Mouse (Mus musculus) urinary bladder, postnatal 14 days (tissue): Measurements from ENCODE around the gene Lgi4.
A peak's percentile ranks its signal among the peaks of the same experiment; 100 is the strongest.

ENCODE experiments used
- DNase-seq: peaks from one replicate; pipeline ENCODE4 v3.0.0; 2021; ENCODE audit warnings: low spot score

The Lgi4 gene

DNA sequence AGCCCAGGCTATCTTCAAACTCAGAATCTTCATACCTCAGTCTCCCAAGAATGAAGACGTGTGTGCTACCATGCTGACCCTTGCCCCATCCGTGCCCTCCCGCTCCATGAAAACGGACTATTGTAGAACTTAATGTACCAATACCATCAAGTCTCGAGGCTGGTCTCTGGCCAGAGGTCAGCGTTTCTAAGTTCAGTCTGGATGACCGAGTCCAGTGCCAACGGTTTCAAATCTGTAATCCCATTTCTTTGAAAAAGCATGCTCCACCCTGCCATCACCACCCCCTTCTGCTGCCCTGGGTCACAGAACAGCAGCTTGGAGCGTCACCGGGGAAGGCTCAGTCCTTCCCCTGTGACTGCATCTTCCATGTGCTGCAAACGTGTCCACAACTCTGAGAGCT lies 48.6 kb downstream of the Lgi4 start:
- no peak for DNase-seq

DNA sequence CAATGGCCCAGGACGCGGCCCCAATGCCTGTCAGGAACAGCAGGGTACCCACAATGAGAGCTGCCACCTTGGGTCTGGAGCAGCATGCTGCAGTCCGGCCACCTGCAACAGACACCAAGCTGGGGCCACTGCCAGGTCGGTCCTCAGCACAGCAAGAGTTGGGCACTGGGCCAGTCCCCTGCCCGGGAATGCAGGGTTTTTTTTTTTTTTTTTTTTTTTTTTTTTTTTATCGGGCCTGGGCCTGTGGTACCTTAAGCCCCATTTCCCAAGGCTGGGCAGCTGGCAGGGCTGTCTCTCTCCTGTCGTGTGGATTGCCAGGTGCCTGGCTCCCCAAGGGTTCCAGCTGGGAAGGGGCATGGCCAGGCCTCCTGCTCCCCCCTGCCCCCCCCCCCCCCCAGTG lies 49.9 kb downstream of the Lgi4 start:
- peak; percentile 47 for DNase-seq

DNA sequence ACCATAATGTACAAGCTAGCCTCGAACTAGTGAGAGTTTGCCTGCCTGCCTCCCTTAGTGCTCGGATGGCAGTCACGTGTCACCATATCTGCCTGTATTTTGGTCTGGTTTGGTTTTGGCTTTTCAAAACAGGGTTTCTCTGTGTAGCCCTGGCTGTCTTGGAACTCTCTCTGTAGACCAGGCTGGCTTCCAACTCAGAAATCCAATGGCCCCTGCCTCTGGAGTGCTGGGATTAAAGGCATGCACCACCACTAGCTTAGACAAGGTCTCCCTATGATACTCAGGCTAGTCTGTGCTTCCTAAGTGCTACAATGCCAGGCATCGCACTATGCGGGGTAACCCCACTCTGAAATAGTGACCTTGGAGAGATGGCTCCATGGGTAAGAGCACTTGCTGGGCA lies 50.7 kb downstream of the Lgi4 start:
- DNase-seq = no peak

DNA sequence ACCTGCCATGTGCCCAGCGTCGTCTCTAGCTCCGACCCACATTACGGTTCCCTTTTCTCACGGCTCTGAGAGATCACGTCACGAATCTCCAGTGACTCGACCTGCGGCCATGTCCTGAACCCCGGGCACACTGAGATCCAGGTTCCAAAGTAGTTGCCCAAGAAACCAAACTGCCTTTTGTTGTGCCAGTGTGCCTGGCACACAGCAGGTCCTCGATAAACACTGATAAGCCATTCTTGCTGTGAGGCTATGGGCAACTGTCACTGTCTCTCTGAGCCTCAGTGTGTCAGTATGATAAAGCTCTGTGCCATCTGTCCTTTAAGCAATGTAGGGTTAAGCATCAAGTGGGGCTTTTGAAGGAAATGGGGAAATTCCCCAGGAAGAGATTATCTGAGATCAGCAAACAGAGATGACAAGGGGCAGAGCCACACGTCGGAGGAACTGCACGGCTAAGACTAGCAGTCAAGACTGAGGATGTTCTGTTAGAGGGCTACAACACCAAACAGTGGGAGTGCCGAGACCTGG lies 51.8 kb downstream of the Lgi4 start:
- no peak for DNase-seq

DNA sequence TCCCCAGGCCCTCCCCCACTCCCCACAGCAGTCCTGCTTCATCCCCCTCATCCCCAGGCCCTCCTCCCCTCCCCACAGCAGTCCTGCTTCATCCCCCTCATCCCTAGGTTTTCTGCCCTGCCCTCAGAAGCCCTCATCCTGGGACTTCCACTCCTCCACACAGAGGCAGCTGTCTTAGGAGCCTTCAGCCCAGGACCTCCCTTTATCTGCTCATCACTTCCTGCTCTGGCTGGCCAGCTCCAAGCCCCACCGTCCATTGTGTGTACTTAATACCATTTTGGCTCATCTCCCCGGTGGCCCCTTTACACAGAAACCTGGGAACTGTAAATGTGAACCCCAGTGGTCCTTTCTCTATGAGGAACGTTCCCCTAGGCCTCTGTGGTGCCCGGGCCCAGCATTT lies 52.9 kb downstream of the Lgi4 start:
- DNase-seq = no peak

DNA sequence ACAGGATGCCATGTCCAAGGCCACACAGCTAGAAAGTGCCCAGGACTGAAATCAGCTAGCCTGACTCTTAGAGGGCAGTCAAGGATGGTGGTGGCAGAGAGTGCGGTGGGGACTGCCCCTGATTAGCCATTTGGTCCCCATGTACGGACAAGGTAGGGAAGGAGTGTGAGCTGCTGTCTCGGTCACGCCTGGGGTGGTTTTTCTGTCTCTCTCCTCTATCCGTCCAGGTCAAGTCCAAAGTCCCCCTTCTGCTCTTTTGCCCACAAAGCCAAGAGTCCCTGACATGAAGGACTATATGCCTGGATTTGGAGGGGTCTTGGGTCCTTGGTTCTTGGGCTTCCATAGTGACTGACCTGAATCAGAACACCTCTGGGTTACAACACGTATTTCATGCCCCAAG lies 54.7 kb downstream of the Lgi4 start:
- DNase-seq = no peak

DNA sequence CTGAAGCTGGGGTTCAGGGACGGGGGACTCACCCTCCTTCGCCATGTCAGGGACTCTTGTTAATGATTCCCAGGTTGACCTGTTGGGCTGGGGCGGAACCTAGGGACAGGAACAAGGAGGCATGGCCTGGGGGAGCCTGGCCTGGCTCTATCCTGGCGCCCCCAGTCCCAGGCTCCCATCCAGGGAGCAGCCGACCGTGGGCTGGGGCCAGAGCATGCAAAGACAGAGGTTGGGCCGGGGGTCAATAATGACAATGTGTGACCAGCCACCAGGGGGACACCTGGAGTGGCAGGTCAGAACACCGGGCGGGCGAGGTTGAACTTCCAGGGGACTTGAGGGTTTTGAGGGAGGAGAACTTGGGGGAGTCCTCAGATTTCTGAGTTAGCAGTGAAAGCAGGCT lies 55.5 kb downstream of the Lgi4 start:
- DNase-seq = no peak

DNA sequence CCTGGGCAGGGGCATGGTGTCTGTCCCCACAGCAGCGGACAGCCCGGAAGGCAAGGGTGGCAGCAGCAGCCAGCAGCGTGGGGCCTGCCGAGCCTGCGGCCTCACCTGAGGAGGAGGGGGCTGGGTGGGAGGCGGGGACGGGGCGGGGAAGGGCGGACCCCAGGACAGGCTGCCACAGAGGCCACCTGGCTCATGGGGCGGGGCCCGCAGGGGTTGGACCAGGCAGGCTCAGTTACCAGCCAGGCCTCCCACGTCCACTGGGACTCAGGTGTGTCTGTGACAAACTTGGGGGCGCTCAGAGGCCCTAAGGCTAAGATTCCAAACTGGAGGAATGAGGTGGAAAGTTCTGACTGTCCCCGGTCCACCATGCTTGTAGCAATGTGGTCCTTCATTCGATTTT lies 56.0 kb downstream of the Lgi4 start, which contains the start of gene Hpn:
TSS of gene Hpn (minus strand) at position 109 of the 400 bp plus-strand sequence.
- DNase-seq = peak; percentile 47

DNA sequence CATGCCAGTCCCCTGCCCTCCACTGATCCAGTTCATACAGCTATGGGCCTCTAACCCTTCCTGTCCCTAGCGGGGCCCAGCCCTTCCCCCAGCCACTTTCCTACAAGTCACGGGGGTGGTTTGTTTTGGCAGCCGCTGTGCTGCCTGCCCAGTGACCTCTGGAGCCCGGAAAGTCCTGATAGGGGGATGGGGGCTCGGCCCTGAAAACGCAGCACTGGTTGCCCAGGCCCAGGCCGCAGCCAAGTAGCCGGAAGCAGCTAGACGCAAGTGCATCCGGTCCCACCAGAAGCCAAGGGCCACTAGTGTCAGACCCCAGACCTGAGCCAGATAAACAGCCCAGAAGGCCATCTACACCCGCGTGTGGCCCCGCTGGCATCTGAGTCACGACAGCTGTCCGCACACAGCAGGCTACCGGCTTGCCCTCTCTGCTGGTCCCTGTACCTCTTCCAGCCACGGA lies 56.5 kb downstream of the Lgi4 start:
- DNase-seq = peak; percentile 36

DNA sequence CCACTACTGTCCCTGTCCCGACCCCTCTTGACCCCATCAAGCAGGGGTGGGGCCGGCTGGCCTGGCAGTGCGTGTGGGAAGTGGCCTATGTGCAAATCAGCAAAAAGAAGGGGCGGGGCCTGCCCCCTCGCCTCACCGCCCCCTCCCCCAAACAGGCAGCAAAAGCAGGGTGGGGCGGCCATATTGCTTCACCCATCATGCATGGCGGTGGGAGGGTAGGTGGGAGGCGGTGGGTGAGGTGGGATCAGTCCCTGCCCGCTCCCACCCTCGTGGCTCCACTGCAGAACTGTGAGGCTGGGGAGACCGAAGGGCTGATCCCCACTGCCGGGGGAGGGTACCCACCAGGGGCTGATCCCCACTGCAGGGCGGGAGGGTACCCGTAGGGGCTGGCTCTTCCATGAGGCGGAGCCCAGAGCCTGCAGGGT lies 57.6 kb downstream of the Lgi4 start:
- no peak for DNase-seq

DNA sequence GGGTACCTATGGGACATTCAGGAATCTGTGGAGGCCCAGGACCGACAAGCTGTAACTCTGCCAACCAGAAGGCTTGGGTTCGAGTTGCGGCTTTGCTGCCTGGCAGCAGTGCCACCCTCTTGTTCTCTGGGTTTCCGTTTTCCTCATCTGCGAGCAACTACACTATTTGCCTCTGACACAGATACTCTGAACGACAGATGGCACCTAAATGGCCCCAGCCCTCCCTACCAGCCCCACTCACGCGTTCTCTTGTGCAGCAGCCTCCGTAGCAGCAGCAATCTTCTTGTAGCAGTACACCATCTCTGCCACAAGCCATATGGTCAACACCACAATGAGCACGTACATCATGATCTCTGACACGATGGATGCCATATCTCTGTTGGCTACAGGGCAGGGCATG lies 58.3 kb downstream of the Lgi4 start:
- no peak for DNase-seq

DNA sequence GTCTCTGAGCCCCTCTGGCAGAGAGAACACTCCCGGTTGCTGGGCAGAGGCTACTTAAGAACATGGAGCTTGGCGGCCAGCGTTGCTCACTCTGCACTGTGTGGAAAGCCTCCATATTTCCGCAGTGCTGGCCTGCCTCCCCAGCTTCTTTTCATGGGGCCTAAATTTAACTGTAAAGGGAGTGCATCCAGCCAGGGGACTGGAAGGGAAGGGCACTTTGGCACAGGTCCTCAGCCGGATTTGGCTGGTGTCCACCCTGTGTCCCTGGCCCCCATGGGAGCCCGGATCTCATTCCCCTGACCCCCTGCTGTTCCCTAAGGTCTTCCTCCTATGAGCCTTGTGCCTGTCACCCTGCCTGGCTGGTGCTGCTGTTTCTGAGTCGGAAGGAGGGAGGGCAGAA lies 59.3 kb downstream of the Lgi4 start:
- no peak for DNase-seq

DNA sequence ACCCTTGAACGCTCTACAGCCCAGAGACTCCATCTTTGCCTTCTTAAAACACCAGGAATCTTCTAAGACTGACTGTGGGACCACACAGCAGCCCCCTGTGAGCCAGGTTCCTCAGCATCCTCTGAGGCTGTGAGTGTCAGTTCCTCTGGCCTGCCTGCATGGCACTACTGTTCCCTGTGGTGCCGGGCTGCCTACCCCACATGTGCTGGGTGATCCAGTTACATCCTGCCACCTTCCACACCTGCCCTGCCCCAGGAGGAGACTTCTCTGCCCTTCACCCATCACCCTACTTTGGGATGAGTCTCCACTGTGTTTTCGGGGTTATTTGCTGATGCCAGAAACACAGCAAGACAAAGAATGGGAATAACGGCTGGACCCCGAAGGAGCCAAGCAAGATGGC lies 60.4 kb downstream of the Lgi4 start:
- DNase-seq = no peak
